Mouse (Mus musculus) c-Kit-positive CD71-positive TER-119-positive erythroid progenitor cells, embryonic 14.5 days (primary cell): Measurements from ENCODE around the gene Itgb3bp.
A peak's percentile ranks its signal among the peaks of the same experiment; 100 is the strongest.

Experiments
- DNase-seq: peaks from one replicate; pipeline ENCODE4 v3.0.0-alpha.2; 2013; ENCODE audit warnings: low spot score

The Itgb3bp gene

DNA sequence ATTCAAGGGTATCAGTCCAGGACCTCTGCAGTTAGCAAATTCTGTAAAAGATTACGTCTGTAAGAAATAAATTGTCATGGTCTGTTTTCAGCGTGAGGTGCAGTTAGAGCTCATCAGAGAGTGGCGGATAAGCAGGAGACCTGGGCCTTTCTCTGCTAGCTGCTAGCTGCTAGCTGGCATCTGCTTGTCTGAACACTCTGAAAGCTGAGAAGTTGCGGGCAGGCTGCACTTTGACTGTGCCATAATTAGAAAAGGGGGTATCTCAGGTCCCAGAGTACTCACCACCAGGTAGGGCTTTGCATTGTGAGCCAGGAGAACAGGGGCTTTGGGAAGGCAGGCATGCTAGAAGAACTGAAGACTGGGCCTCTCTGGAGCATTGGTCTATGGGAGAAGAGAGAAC, 2.2 kb upstream of the Itgb3bp start:
- no peak for DNase-seq

DNA sequence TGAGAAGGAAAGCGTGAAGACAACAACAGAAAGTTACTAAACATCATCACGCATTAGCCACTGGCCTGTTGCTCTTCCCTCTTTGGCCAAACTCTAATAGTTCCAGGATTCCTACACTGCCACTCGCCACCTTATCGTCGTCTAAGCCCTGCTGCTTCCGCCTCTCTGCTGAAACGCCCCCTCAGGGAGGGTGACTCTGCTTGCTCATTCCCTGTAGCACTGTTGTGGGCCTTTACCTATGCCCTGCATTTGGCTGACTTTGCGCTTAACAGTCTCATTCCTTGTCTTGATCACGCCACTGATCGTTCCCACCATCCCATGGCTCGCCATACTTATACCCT, 1.6 kb upstream of the Itgb3bp start:
- no peak for DNase-seq

GRCm38 (mm10) chr4:99930518-99931239, 1.1 kb upstream of the Itgb3bp start:
- DNase-seq: no peak

DNA sequence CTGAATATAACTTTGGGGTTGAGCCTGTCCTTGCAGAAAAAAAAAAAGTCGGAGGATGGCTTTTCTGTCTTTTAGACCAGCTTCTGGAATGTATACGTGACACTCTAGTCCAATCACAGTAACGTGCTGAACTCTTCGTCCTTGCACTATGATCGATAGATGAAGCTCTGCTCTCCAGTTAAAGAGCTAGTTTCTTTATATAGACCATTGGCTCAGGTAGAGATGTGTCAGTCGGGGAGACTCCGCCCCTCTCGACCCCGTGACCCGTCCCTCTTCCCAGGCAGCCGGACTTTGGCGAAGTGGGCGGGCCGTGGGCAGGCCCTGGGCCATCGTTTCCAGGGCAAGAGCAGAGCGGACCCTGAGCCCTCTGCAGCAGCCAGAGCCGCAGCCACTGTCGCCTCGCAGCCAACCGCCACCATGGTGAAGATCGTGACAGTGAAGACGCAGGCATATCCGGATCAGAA, 432 bp downstream of the Itgb3bp start, which contains the start of gene Pgm1:
Pgm1 (plus strand) TSS at position 266 of the 464 bp plus-strand sequence.
- DNase-seq: peak; percentile 41

- no peak for DNase-seq
Observed at GRCm38 (mm10) chr4:99928521-99928920, 1.1 kb downstream of the Itgb3bp start.

DNA sequence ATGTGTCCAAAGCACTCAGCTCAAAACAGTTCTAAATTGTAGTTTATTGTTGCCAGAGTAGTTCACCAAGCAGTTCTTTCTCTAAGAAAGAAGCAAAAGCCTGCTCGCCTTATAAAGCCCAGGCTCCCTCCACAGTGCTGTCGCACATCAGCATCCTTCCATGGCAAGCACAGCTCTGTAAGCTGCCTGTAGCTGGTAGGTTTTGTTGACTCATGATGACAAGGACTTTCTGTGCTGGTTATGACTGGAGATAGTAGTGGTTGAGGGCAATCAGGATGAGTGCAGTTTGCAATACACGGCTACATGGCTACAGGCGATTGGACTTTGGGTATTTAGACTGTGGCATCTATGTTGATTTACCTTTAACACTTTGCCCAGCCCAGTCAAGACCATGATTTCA, 3.2 kb downstream of the Itgb3bp start:
- DNase-seq: peak; percentile 36

GRCm38 (mm10) chr4:99913894-99914451, 15.6 kb downstream of the Itgb3bp start:
- peak; percentile 45 for DNase-seq

GRCm38 (mm10) chr4:99882405-99882804, 47.2 kb downstream of the Itgb3bp start:
- DNase-seq: no peak

- peak; percentile 13 for DNase-seq
Observed at GRCm38 (mm10) chr4:99881882-99882281, 47.7 kb downstream of the Itgb3bp start.

GRCm38 (mm10) chr4:99829094-99830073, 100.2 kb downstream of the Itgb3bp start, which contains the start of gene Efcab7:
Gene Efcab7 (plus strand): TSS chr4:99829198.
- DNase-seq: peak; percentile 86

- DNase-seq: no peak
Observed at GRCm38 (mm10) chr4:99828739-99829093, 100.9 kb downstream of the Itgb3bp start.

DNA sequence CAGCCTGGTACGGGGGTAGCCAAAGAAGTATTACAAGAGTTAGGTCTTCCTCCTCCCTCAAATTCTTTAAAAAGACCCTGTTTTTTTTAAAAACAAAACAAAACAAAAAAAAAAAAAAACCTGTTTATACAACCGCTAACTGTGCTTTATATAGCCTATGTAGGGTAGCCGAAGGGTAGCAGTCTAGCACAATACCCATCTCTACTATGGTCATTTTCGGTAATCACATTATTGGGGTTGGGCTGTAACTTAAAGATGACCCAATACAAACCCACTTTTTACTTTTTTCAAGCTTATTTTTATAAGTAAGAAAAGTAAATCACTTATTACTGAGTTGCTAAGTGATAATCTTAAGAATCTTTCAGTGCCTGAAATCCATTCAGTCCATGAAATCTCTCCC, 101.3 kb downstream of the Itgb3bp start:
- DNase-seq: no peak

- DNase-seq: no peak
Observed at GRCm38 (mm10) chr4:99816697-99817460, 112.7 kb downstream of the Itgb3bp start.

DNA sequence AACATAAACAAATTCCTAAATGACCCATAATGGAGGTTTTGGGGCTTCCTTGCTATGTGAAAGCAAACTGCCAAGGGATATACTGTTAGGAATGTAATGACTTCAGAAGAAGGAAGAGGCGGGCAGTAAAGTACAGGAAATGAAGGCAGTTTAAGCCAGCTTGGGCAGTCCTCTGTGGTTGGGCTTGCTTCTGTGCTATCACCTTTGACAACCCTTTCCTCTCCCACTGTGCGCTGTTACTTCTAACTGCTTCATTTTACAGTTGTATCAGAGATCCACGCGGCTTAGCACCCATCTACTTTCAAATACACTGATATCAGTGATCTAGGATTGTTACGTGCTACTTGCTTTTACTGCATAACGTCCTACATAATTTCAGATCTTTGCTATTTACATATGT, 137.2 kb downstream of the Itgb3bp start:
- DNase-seq: no peak

- no peak for DNase-seq
Observed at GRCm38 (mm10) chr4:99773041-99773440, 156.6 kb downstream of the Itgb3bp start.

GRCm38 (mm10) chr4:99770555-99770954, 159.1 kb downstream of the Itgb3bp start:
- DNase-seq: no peak

DNA sequence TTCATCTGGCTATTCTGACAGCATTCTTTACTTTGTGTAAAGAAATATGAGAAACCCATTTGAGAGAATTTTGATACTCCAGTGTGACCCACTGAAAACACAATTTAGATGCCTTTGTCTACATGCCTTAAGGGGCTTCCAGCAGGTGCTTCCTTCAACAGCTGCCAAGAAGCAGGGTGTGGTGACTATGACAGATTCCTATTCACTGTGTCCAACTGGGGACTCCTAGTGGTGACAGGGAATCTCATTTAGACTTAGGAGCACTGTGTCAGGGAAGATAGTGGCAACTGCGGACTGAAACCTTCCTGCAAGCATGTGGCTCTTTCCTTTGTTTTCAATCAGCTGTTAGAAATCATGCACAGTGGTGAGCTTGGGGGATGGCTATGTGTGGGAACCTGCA, 162.9 kb downstream of the Itgb3bp start:
- no peak for DNase-seq

- no peak for DNase-seq
Observed at GRCm38 (mm10) chr4:99766303-99766702, 163.3 kb downstream of the Itgb3bp start.

DNA sequence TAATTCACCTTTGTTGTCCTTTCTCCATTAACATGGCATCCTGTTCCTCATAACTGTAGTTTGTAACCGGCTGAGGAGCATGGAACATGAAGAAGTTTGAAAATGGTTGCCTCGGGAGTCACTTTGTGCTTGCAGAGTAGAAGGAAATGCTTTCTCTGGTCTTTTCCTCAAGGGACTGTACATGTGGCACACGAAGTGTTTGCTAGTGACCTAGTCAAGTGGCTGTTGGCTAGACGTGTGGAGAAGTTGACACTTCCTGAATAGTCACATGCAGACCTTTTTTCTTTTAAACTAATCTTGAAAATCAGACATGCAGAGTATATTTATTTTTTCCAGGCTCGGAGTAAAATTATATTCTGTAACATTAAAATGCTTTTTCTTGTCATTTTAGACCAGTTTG, 177.2 kb downstream of the Itgb3bp start:
- DNase-seq: no peak

- no peak for DNase-seq
Observed at GRCm38 (mm10) chr4:99739836-99740235, 189.8 kb downstream of the Itgb3bp start.

- no peak for DNase-seq
Observed at GRCm38 (mm10) chr4:99725914-99726451, 203.6 kb downstream of the Itgb3bp start.

GRCm38 (mm10) chr4:99724331-99724730, 205.3 kb downstream of the Itgb3bp start:
- DNase-seq: no peak
